Mouse (Mus musculus): ENCODE measurements around the gene Zfp775.

- TF ChIP-seq CTCF (IDR thresholded peaks at IDR 0.05; ENCODE audit: insufficient read depth, low read depth, low read length) = no peak
- no peak for TF ChIP-seq POLR2A (IDR thresholded peaks at IDR 0.05; ENCODE audit: insufficient read depth, low read depth, low read length)
Measured at GRCm38 (mm10) chr6:48613464-48613863, 11.6 kb downstream of the Zfp775 start.
